Mouse (Mus musculus) heart, embryonic 12.5 days (tissue): Measurements from ENCODE around the gene Plscr3. TPM values are rescaled to one million over a fixed set of nuclear protein-coding genes. Genes with fewer than 3 reads are reported as not detected.

Experiments used
- ATAC-seq: fragments of 200-750 bp; cut with Nextera tagmentation; 2 replicates; pipeline ENCODE4 v1.8.0; 2017; ENCODE audit warnings: moderate TSS enrichment, moderate library complexity; ENCODE audit not compliant: insufficient number of reproducible peaks, low FRiP score
- H3K27ac ChIP-seq: fragments of 300-500 bp; sonication (generic); 2 replicates; pipeline ENCODE4 v1.5.1; 2016; ENCODE audit warnings: mild to moderate bottlenecking, moderate library complexity; ENCODE audit not compliant: poor library complexity, severe bottlenecking
- H3K27me3 ChIP-seq: fragments of 300-500 bp; sonication (generic); replicated peaks from 2 replicates; pipeline ENCODE4 v1.6.1; 2016; ENCODE audit warnings: mild to moderate bottlenecking, moderate library complexity
- H3K36me3 ChIP-seq: fragments of 300-500 bp; sonication (generic); 2 replicates; pipeline ENCODE4 v1.6.1; 2016; ENCODE audit warnings: mild to moderate bottlenecking, moderate library complexity
- H3K4me1 ChIP-seq: fragments of 300-500 bp; sonication (generic); replicated peaks from 2 replicates; pipeline ENCODE4 v1.6.1; 2016; ENCODE audit warnings: mild to moderate bottlenecking
- H3K4me2 ChIP-seq: fragments of 300-500 bp; sonication (generic); 2 replicates; pipeline ENCODE4 v1.6.1; 2016; ENCODE audit warnings: mild to moderate bottlenecking, moderate library complexity
- H3K4me3 ChIP-seq: fragments of 300-500 bp; sonication (generic); 2 replicates; pipeline ENCODE4 v1.5.1; 2016; ENCODE audit warnings: mild to moderate bottlenecking
- H3K9ac ChIP-seq: fragments of 300-500 bp; sonication (generic); 2 replicates; pipeline ENCODE4 v1.6.1; 2016; ENCODE audit warnings: mild to moderate bottlenecking, moderate library complexity
- H3K9me3 ChIP-seq: fragments of 300-500 bp; sonication (generic); replicated peaks from 2 replicates; pipeline ENCODE4 v1.6.1; 2016; ENCODE audit warnings: mild to moderate bottlenecking, moderate library complexity
- WGBS: fragments of 180-500 bp; shearing (Covaris S2); methylation state at CpG from one replicate; pipeline ENCODE4 v1.1.7; 2016; 5-methylcytosine and 5-hydroxymethylcytosine counted together
- microRNA-seq: library from miRNA; unstranded; fragments of <30 nt; microRNA quantifications from one replicate; pipeline ENCODE4, GENCODE M21; 2017
- polyA plus RNA-seq: library from polyadenylated mRNA; unstranded; fragments of >200 nt; fragmentation: Nextera tagmentation; extraction: Ambion mirVana; gene quantifications from 2 replicates; pipeline ENCODE4 v1.2.1, GENCODE M21; 2016

Plscr3 gene
- polyA plus RNA-seq, 1 experiment from 2014 or later, result 82.3 TPM

GRCm38 (mm10) chr11:69900471-69901405 lies 54.6 kb downstream of the Plscr3 start, which contains the start of the genes 2810408A11Rik and Neurl4:
Gene 2810408A11Rik (minus strand): TSS chr11:69900987.
Gene Neurl4 (plus strand): TSS chr11:69901072.
- peak within 1 kb of the TSS; percentile 96 for H3K4me3 ChIP-seq
- H3K4me1 ChIP-seq, result peaks cover 37% of the 10 kb centered on the region
- H3K27ac ChIP-seq, result peak within 1 kb of the TSS; percentile 97
- no peaks in the 10 kb centered on the region for H3K27me3 ChIP-seq
- peak; percentile 92 for ATAC-seq
- no peaks in the 10 kb centered on the region for H3K9me3 ChIP-seq
- H3K4me2 ChIP-seq, result peak within 1 kb of the TSS; percentile 96
- H3K36me3 ChIP-seq, result peaks cover 23% of the 10 kb centered on the region
- under 1% methylated on average over 38 of the region's 38 CpGs for WGBS
- peak within 1 kb of the TSS; percentile 99 for H3K9ac ChIP-seq

DNA sequence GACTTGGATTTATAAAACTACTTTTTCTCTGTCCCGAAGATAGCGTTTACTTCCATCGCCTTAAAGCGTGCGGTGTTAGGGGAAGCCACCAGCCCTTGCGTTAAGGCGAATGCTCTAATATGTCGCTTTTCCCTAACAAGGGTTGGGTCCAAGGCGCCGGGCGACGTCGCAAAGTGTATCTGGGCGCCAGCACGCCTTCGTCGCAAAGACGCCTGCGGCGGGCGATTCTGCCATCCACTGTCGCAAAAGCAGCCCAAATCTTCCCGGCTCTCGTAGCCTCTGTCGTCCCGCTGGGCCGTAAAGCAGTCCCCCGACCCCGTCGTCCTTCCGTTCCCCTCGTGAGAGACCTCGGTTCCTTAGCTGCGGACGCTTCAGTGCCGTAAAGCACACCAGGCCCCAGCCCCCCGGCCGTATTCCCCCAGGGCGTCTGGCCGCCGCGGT lies 55.2 kb downstream of the Plscr3 start:
- Histone ChIP-seq H3K9me3 (no peaks in the 10 kb centered on the region), H3K27ac (peak overlapping the region; percentile 97), H3K4me3 (peak overlapping the region; percentile 96), H3K27me3 (no peaks in the 10 kb centered on the region), H3K4me1 (peaks cover 37% of the 10 kb centered on the region), H3K4me2 (peak overlapping the region; percentile 96), H3K36me3 (peaks cover 30% of the 10 kb centered on the region), H3K9ac (peak overlapping the region; percentile 99)
- WGBS, result under 1% methylated on average over 42 of the region's 42 CpGs
- peak; percentile 77 for ATAC-seq

Small RNA genes lying within 50 kb of the gene (microRNA-seq; reads per million reads assigned to microRNA genes)
- gene Mir6924, result not detected

Other genes starting within 250 kb of the Plscr3 start
- 30.9 and 31.1 TPM in 2 replicates for gene Atp1b2, start 240.4 kb upstream of the Plscr3 start, polyA plus RNA-seq
- 0.13 and 0.82 TPM in 2 replicates for gene Shbg, start 228.5 kb upstream of the Plscr3 start, polyA plus RNA-seq
- gene Sat2, start 224.4 kb upstream of the Plscr3 start, polyA plus RNA-seq, result 16.5 and 17.4 TPM in 2 replicates
- gene Fxr2, start 213.4 kb upstream of the Plscr3 start, polyA plus RNA-seq, result 37.1 and 40.1 TPM in 2 replicates
- not detected in 2 replicates for gene Sox15, start 191.1 kb upstream of the Plscr3 start, polyA plus RNA-seq
- gene Mpdu1, start 183.7 kb upstream of the Plscr3 start, polyA plus RNA-seq, result 48.6 and 53.8 TPM in 2 replicates
- gene Cd68, start 180.2 kb upstream of the Plscr3 start, polyA plus RNA-seq, result 4.3 and 5.2 TPM in 2 replicates
- 404 and 420 TPM in 2 replicates for gene Eif4a1, start 174.0 kb upstream of the Plscr3 start, polyA plus RNA-seq
- 74.3 and 83.0 TPM in 2 replicates for gene Senp3, start 164.3 kb upstream of the Plscr3 start, polyA plus RNA-seq
- 0.28 and 0.47 TPM in 2 replicates for gene Tnfsf13, start 160.6 kb upstream of the Plscr3 start, polyA plus RNA-seq
- 5.6 and 6.9 TPM in 2 replicates for gene Tnfsf12, start 150.5 kb upstream of the Plscr3 start, polyA plus RNA-seq
- 1.5 and 3.3 TPM in 2 replicates for gene Tnfsfm13, start 150.3 kb upstream of the Plscr3 start, polyA plus RNA-seq
- gene Polr2a, start 87.7 kb upstream of the Plscr3 start, polyA plus RNA-seq, result 23.7 and 25.2 TPM in 2 replicates
- gene Slc35g3, start 84.4 kb upstream of the Plscr3 start, polyA plus RNA-seq, result 0.33 TPM in 2 replicates
- 2.9 and 3.3 TPM in 2 replicates for gene Zbtb4, start 80.5 kb upstream of the Plscr3 start, polyA plus RNA-seq
- 5.6 and 7.7 TPM in 2 replicates for gene Chrnb1, start 50.4 kb upstream of the Plscr3 start, polyA plus RNA-seq
- gene Fgf11, start 44.5 kb upstream of the Plscr3 start, polyA plus RNA-seq, result 2.3 and 2.4 TPM in 2 replicates
- 1.5 and 1.6 TPM in 2 replicates for gene Tmem102, start 40.8 kb upstream of the Plscr3 start, polyA plus RNA-seq
- gene Gm39566, start 31.1 kb upstream of the Plscr3 start, polyA plus RNA-seq, result not detected in 2 replicates
- not detected in 2 replicates for gene Spem2, start 27.9 kb upstream of the Plscr3 start, polyA plus RNA-seq
- gene Spem1, start 24.2 kb upstream of the Plscr3 start, polyA plus RNA-seq, result not detected in 2 replicates
- 1.8 and 2.3 TPM in 2 replicates for gene Nlgn2, start 8.6 kb upstream of the Plscr3 start, polyA plus RNA-seq
- 289 and 297 TPM in 2 replicates for gene Tmem256, start 7.9 kb upstream of the Plscr3 start, polyA plus RNA-seq
- 0.28 and 0.32 TPM in 2 replicates for gene Tnk1, start 12.4 kb downstream of the Plscr3 start, polyA plus RNA-seq
- not detected in 2 replicates for gene Tmem95, start 31.6 kb downstream of the Plscr3 start, polyA plus RNA-seq
- 4.1 and 4.5 TPM in 2 replicates for gene Kctd11, start 35.0 kb downstream of the Plscr3 start, polyA plus RNA-seq
- 10.3 and 11.2 TPM in 2 replicates for gene Acap1, start 49.2 kb downstream of the Plscr3 start, polyA plus RNA-seq
- gene 2810408A11Rik, start 54.6 kb downstream of the Plscr3 start, polyA plus RNA-seq, result 4.7 and 5.2 TPM in 2 replicates
- gene Neurl4, start 54.7 kb downstream of the Plscr3 start, polyA plus RNA-seq, result 7.6 and 9.2 TPM in 2 replicates
- 49.2 and 50.6 TPM in 2 replicates for gene Gps2, start 67.5 kb downstream of the Plscr3 start, polyA plus RNA-seq
- gene Eif5a, start 75.6 kb downstream of the Plscr3 start, polyA plus RNA-seq, result 1,286 and 1,307 TPM in 2 replicates
- gene Ybx2, start 89.4 kb downstream of the Plscr3 start, polyA plus RNA-seq, result 2.0 and 2.6 TPM in 2 replicates
- gene Slc2a4, start 101.8 kb downstream of the Plscr3 start, polyA plus RNA-seq, result 25.9 and 28.8 TPM in 2 replicates
- 2.1 and 2.5 TPM in 2 replicates for gene Cldn7, start 118.4 kb downstream of the Plscr3 start, polyA plus RNA-seq
- gene Ctdnep1, start 134.8 kb downstream of the Plscr3 start, polyA plus RNA-seq, result 23.6 and 24.5 TPM in 2 replicates
- 103 and 109 TPM in 2 replicates for gene Elp5, start 136.1 kb downstream of the Plscr3 start, polyA plus RNA-seq
- 445 and 451 TPM in 2 replicates for gene Gabarap, start 144.8 kb downstream of the Plscr3 start, polyA plus RNA-seq
- gene Phf23, start 149.4 kb downstream of the Plscr3 start, polyA plus RNA-seq, result 51.0 and 54.1 TPM in 2 replicates
- 25.8 and 26.1 TPM in 2 replicates for gene Dvl2, start 154.2 kb downstream of the Plscr3 start, polyA plus RNA-seq
- gene Acadvl, start 169.0 kb downstream of the Plscr3 start, polyA plus RNA-seq, result 126 and 129 TPM in 2 replicates
- 4.2 and 6.0 TPM in 2 replicates for gene Dlg4, start 170.6 kb downstream of the Plscr3 start, polyA plus RNA-seq
- 0.15 and 0.19 TPM in 2 replicates for gene Asgr1, start 207.7 kb downstream of the Plscr3 start, polyA plus RNA-seq
- not detected in 2 replicates for gene Asgr2, start 246.3 kb downstream of the Plscr3 start, polyA plus RNA-seq